Mouse (Mus musculus): Measurements from ENCODE around the gene Brms1.

- no peak for TF ChIP-seq POLR2A (IDR thresholded peaks at IDR 0.05; ENCODE audit: borderline replicate concordance, low read depth, low read length)
- no peak for TF ChIP-seq CTCF (IDR thresholded peaks at IDR 0.05; ENCODE audit: low read depth, low read length)
These were observed 47.1 kb upstream of the Brms1 start for GRCm38 (mm10) chr19:4994043-4994442.

Data from bone marrow macrophage, adult 2 months (primary cell).